Mouse (Mus musculus): ENCODE results near the gene Chd3. TPM values are rescaled to one million over a fixed set of nuclear protein-coding genes. Genes with fewer than 3 reads are reported as not detected.
A peak's percentile ranks its signal among the peaks of the same experiment; 100 is the strongest.

Gene Chd3
- 100 to 1,000 TPM; 525 to 527 TPM for total RNA-seq (2021)

GRCm38 (mm10) chr11:69369215-69369989, at the start of gene Chd3:
Chd3 (minus strand) TSS chr11:69369406.
- intact Hi-C loops (cut with DNase I) = loop anchor here (5.0 kb wide), 1 partner anchor 37 kb away; no protein-coding TSS in a partner anchor
- DNase-seq (ENCODE audit: extremely low spot score in 1 of 2, low spot score in 2 of 2) = no peak

GRCm38 (mm10) chr11:69417449-69418384, 48.5 kb upstream of the Chd3 start:
- intact Hi-C loops (cut with DNase I) = loop anchor here (10.0 kb wide), 1 partner anchor 323 kb away; the partner anchor contains the start of gene Per1

GRCm38 (mm10) chr11:69416921-69417448, 47.8 kb upstream of the Chd3 start:
- intact Hi-C loops (cut with DNase I) = loop anchor here (10.0 kb wide), 1 partner anchor 322 kb away; the partner anchor contains the start of gene Per1

More at GRCm38 (mm10) chr11:69417449-69418384, 48.5 kb upstream of the Chd3 start:
- DNase-seq (ENCODE audit: extremely low spot score in 1 of 2, low spot score in 2 of 2) = peak; percentile 93 to 98

GRCm38 (mm10) chr11:69416509-69416908, 47.3 kb upstream of the Chd3 start:
- no peak for DNase-seq (ENCODE audit: extremely low spot score in 1 of 2, low spot score in 2 of 2)
- intact Hi-C loops (cut with DNase I) = loop anchor here (10.0 kb wide), 1 partner anchor 322 kb away; the partner anchor contains the start of gene Per1

More at GRCm38 (mm10) chr11:69416921-69417448, 47.8 kb upstream of the Chd3 start:
- no peak for DNase-seq (ENCODE audit: extremely low spot score in 1 of 2, low spot score in 2 of 2)

GRCm38 (mm10) chr11:69415668-69416451, 46.7 kb upstream of the Chd3 start:
- DNase-seq (ENCODE audit: extremely low spot score in 1 of 2, low spot score in 2 of 2) = peak in 1 of 2 experiments; percentile 82
- intact Hi-C loops (cut with DNase I) = loop anchor here (10.0 kb wide), 1 partner anchor 321 kb away; the partner anchor contains the start of gene Per1

- intact Hi-C loops (cut with DNase I) = loop anchor here (10.0 kb wide), 1 partner anchor 320 kb away; the partner anchor contains the start of gene Per1
- peak; percentile 69 to 76 for DNase-seq (ENCODE audit: extremely low spot score in 1 of 2, low spot score in 2 of 2)
These were observed 46.1 kb upstream of the Chd3 start for GRCm38 (mm10) chr11:69415327-69415667.

- DNase-seq (ENCODE audit: extremely low spot score in 1 of 2, low spot score in 2 of 2) = peak in 1 of 2 experiments; percentile 28
- intact Hi-C loops (cut with DNase I) = loop anchor here (10.0 kb wide), 1 partner anchor 320 kb away; the partner anchor contains the start of gene Per1
These were observed 45.5 kb upstream of the Chd3 start for GRCm38 (mm10) chr11:69414421-69415326.

GRCm38 (mm10) chr11:69413221-69414181, 44.3 kb upstream of the Chd3 start, which contains the start of gene Kdm6b:
Kdm6b (minus strand) TSS chr11:69413675.
- peak; percentile 65 to 66 for DNase-seq (ENCODE audit: extremely low spot score in 1 of 2, low spot score in 2 of 2)
- intact Hi-C loops (cut with DNase I) = loop anchor here (10.0 kb wide), 1 partner anchor 319 kb away; the partner anchor contains the start of gene Per1

- intact Hi-C loops (cut with DNase I) = loop anchor here (10.0 kb wide), 1 partner anchor 318 kb away; the partner anchor contains the start of gene Per1
- DNase-seq (ENCODE audit: extremely low spot score in 1 of 2, low spot score in 2 of 2) = no peak
These were observed 43.3 kb upstream of the Chd3 start for GRCm38 (mm10) chr11:69412548-69412947.

GRCm38 (mm10) chr11:69411538-69412203, 42.5 kb upstream of the Chd3 start:
- peak in 1 of 2 experiments; percentile 86 for DNase-seq (ENCODE audit: extremely low spot score in 1 of 2, low spot score in 2 of 2)
- intact Hi-C loops (cut with DNase I) = loop anchor here (10.0 kb wide), 1 partner anchor 317 kb away; the partner anchor contains the start of gene Per1

GRCm38 (mm10) chr11:69411073-69411535, 41.9 kb upstream of the Chd3 start:
- intact Hi-C loops (cut with DNase I) = loop anchor here (10.0 kb wide), 1 partner anchor 316 kb away; the partner anchor contains the start of gene Per1
- peak; percentile 92 to 99 for DNase-seq (ENCODE audit: extremely low spot score in 1 of 2, low spot score in 2 of 2)

GRCm38 (mm10) chr11:69410310-69411072, 41.3 kb upstream of the Chd3 start:
- intact Hi-C loops (cut with DNase I) = loop anchor here (10.0 kb wide), 1 partner anchor 316 kb away; the partner anchor contains the start of gene Per1
- DNase-seq (ENCODE audit: extremely low spot score in 1 of 2, low spot score in 2 of 2) = peak in 1 of 2 experiments; percentile 82

GRCm38 (mm10) chr11:69410045-69410309, 40.8 kb upstream of the Chd3 start:
- no peak for DNase-seq (ENCODE audit: extremely low spot score in 1 of 2, low spot score in 2 of 2)
- intact Hi-C loops (cut with DNase I) = loop anchor here (10.0 kb wide), 1 partner anchor 315 kb away; the partner anchor contains the start of gene Per1

GRCm38 (mm10) chr11:69409378-69410044, 40.3 kb upstream of the Chd3 start:
- intact Hi-C loops (cut with DNase I) = loop anchor here (10.0 kb wide), 1 partner anchor 315 kb away; the partner anchor contains the start of gene Per1
- peak; percentile 77 to 95 for DNase-seq (ENCODE audit: extremely low spot score in 1 of 2, low spot score in 2 of 2)

Data from left cerebral cortex, postnatal 10 days (tissue).